Mouse (Mus musculus) lung, adult 2 months (tissue): ENCODE data around the gene Ccdc77.

Source experiments
- CTCF ChIP-seq: fragments of 200-500 bp; IDR thresholded peaks from 2 replicates; pipeline ENCODE4 v1.5.1; 2011; ENCODE audit warnings: mild to moderate bottlenecking, low read length, control low read depth; ENCODE audit not compliant: insufficient read depth
- POLR2A ChIP-seq: fragments of 200-500 bp; IDR thresholded peaks from 2 replicates; pipeline ENCODE4 v1.6.1; 2011; ENCODE audit warnings: low read depth, mild to moderate bottlenecking, control low read depth, low read length, borderline replicate concordance; ENCODE audit errors: extremely low read depth

- TF ChIP-seq POLR2A = no peak
- no peak for TF ChIP-seq CTCF
Observed at GRCm38 (mm10) chr6:120332351-120332750, 31.8 kb downstream of the Ccdc77 start.
